Mouse (Mus musculus) midbrain, embryonic 12.5 days (tissue): Measurements from ENCODE around the gene 9230102O04Rik. TPM values are rescaled to one million over a fixed set of nuclear protein-coding genes. Genes with fewer than 3 reads are reported as not detected.

Source experiments
- ATAC-seq: fragments of 200-750 bp; cut with Nextera tagmentation; 2 replicates; pipeline ENCODE4 v1.8.0; 2017; ENCODE audit warnings: low read depth, moderate TSS enrichment, moderate library complexity; ENCODE audit not compliant: low FRiP score
- H3K27ac ChIP-seq: fragments of 300-500 bp; sonication (generic); replicated peaks from 2 replicates; pipeline ENCODE4 v1.5.1; 2016; ENCODE audit warnings: mild to moderate bottlenecking
- H3K27me3 ChIP-seq: fragments of 300-500 bp; sonication (generic); 2 replicates; pipeline ENCODE4 v1.6.1; 2016; ENCODE audit warnings: mild to moderate bottlenecking
- H3K36me3 ChIP-seq: fragments of 300-500 bp; sonication (generic); 2 replicates; pipeline ENCODE4 v1.6.1; 2016
- H3K4me1 ChIP-seq: fragments of 300-500 bp; sonication (generic); 2 replicates; pipeline ENCODE4 v1.6.1; 2016
- H3K4me2 ChIP-seq: fragments of 300-500 bp; sonication (generic); replicated peaks from 2 replicates; pipeline ENCODE4 v1.6.1; 2016; ENCODE audit warnings: mild to moderate bottlenecking, moderate library complexity
- H3K4me3 ChIP-seq: fragments of 300-500 bp; sonication (generic); 2 replicates; pipeline ENCODE4 v1.5.1; 2016; ENCODE audit warnings: mild to moderate bottlenecking
- H3K9ac ChIP-seq: fragments of 300-500 bp; sonication (generic); replicated peaks from 2 replicates; pipeline ENCODE4 v1.6.1; 2016; ENCODE audit warnings: mild to moderate bottlenecking, moderate library complexity
- H3K9me3 ChIP-seq: fragments of 300-500 bp; sonication (generic); 2 replicates; pipeline ENCODE4 v1.6.1; 2016; ENCODE audit warnings: mild to moderate bottlenecking
- WGBS: fragments of 180-500 bp; shearing (Covaris S2); methylation state at CpG from one replicate; pipeline ENCODE4 v1.1.7; 2016; 5-methylcytosine and 5-hydroxymethylcytosine counted together
- polyA plus RNA-seq: library from polyadenylated mRNA; unstranded; fragments of >200 nt; fragmentation: Nextera tagmentation; extraction: Ambion mirVana; gene quantifications from 2 replicates; pipeline ENCODE4 v1.2.1, GENCODE M21; 2016

9230102O04Rik gene
- polyA plus RNA-seq, 1 experiment from 2014 or later: 3.0 TPM

DNA sequence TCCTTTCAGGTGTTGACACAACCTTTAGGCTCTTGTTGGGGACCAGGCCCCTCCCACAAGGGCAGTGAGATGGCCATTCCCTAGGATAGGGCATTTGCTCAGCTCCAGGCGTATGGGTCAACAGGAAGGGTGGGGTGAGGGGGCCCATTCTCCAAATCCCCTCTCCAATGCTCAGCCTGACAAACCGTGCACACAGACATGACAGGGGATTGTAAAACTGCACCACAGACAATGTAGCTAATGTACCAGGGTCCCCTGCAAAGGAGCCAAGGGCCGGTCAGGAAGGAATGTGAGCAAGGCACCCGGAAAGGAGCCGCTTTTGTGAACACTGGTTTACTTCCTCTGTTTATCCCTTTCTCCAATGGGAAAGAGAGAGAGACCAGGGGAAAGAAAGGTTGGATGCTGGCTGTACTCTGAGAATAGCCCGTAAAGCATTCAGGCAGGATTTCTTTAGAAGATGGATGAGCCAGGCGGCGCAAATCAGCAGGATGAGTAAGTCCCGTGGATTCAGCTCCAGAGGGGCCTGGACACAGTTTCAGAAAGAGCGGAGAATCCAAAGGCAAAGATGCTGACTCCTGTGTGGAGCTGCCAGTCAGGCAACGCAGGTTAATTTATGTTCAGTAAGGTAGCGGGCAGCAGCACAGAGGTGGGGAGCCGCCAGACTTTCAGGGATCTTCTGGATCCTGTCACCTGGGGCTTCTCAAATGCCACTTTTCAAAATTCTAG, 36.3 kb downstream of the 9230102O04Rik start:
- H3K36me3 ChIP-seq: no peaks in the 10 kb centered on the region
- peak overlapping the region; percentile 19; the same call in 1 of the 2 replicates for H3K4me2 ChIP-seq
- 39% methylated on average over 13 of the region's 13 CpGs for WGBS
- no peaks in the 10 kb centered on the region for H3K9me3 ChIP-seq
- H3K4me1 ChIP-seq: peaks cover 7% of the 10 kb centered on the region
- H3K27ac ChIP-seq: 0 out of 2 replicates have a peak overlapping the region, but pooled peaks have one; percentile 6
- no peak overlapping the region for H3K4me3 ChIP-seq
- H3K27me3 ChIP-seq: peaks cover 8% of the 10 kb centered on the region
- no peak overlapping the region for H3K9ac ChIP-seq
- ATAC-seq: peak; percentile 70

DNA sequence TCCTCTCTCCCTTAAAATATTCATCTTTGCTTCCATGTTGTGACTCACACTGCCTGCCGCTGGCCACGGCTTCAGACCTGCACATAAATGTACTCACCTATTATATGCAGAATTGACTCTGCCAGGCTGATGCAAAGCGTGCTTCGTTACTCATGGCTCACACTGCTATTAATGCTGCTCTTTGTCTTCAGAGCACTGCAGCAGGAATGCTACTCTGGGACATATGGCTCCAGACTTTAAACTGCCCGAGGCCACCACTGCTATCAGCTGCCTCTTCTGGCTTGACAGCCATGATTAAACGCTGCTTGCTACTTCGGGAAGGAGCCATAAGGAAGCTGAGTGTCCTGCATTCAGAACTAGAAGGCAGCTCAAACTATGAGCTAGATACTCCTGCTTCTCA, 54.1 kb downstream of the 9230102O04Rik start:
- Histone ChIP-seq H3K27me3 (no peaks in the 10 kb centered on the region), H3K4me1 (no peaks in the 10 kb centered on the region), H3K9ac (no peak overlapping the region), H3K27ac (no peak overlapping the region), H3K4me2 (no peak overlapping the region), H3K9me3 (no peaks in the 10 kb centered on the region), H3K36me3 (no peaks in the 10 kb centered on the region), H3K4me3 (no peak overlapping the region)
- 76% methylated on average over 7 of the region's 7 CpGs for WGBS
- ATAC-seq: no peak

DNA sequence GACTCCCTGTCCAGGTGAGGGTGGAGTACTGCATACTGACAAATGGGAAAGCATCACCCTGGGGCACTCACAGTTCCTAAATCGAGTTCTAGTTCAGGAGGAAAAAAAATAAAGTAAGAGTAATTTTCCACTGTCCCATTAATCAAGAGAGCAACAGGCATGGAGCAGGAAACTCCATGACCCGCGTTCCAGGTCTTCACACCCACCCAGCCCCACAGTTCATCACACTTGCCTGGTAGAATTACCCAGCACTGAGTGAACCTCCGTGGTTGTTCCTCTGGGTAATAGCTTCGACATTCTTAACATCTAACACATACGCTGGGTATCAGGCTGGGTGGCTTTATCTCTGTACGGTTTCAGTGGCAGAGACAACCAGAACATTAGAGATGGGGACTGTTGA, 55.6 kb downstream of the 9230102O04Rik start:
- no peaks in the 10 kb centered on the region for H3K27me3 ChIP-seq
- H3K4me3 ChIP-seq: no peak overlapping the region
- no peak for ATAC-seq
- no peaks in the 10 kb centered on the region for H3K36me3 ChIP-seq
- H3K4me2 ChIP-seq: no peak overlapping the region
- H3K4me1 ChIP-seq: no peaks in the 10 kb centered on the region
- no peak overlapping the region for H3K27ac ChIP-seq
- 90% methylated on average over 7 of the region's 7 CpGs for WGBS
- no peak overlapping the region for H3K9ac ChIP-seq
- no peaks in the 10 kb centered on the region for H3K9me3 ChIP-seq

Other genes starting within 250 kb of the 9230102O04Rik start
- 3.0 and 5.3 TPM in 2 replicates for gene 4930412O13Rik, start 8.3 kb downstream of the 9230102O04Rik start, polyA plus RNA-seq
- gene Gata3, start 494 bp upstream of the 9230102O04Rik start, polyA plus RNA-seq: 77.4 and 84.2 TPM in 2 replicates
- 17.8 and 18.1 TPM in 2 replicates for gene Taf3, start 159.1 kb upstream of the 9230102O04Rik start, polyA plus RNA-seq
- 455 and 462 TPM in 2 replicates for gene Atp5c1, start 191.0 kb upstream of the 9230102O04Rik start, polyA plus RNA-seq
- 38.8 and 41.6 TPM in 2 replicates for gene Kin, start 191.1 kb upstream of the 9230102O04Rik start, polyA plus RNA-seq
- gene Itih2, start 241.9 kb upstream of the 9230102O04Rik start, polyA plus RNA-seq: 0.33 and 0.36 TPM in 2 replicates